Mouse (Mus musculus) adipocyte (in vitro differentiated cells): Measurements from ENCODE around the gene Rbm19.

ENCODE experiments used
- DNase-seq: peaks from one replicate; pipeline ENCODE4 v3.0.0-alpha.2; 2016; ENCODE audit warnings: low spot score

The Rbm19 gene

GRCm38 (mm10) chr5:120204316-120204715 is 88.1 kb downstream of the Rbm19 start:
- no peak for DNase-seq

- DNase-seq = no peak
These were observed 90.2 kb downstream of the Rbm19 start for GRCm38 (mm10) chr5:120206313-120206943.

- no peak for DNase-seq
These were observed 91.2 kb downstream of the Rbm19 start for GRCm38 (mm10) chr5:120207492-120207891.

DNA sequence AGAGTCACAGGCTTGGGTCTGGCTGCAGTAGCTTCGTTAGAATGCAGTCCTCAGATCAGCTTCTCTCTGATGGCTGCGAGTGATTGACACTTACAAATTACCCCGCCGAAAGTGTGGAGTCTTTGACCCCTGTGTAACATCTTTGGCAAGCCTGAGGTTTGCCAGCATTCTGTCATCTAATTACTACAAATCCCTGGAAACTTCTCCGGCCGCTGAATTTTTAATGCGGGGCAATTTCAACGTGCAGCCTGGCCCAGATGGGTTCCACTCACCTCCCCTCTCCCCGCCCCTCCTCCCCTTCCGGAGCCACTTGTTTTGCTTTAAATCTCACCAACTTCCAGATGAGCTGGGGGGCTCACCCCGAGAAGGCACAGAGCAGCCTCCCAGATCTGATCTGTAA is 94.4 kb downstream of the Rbm19 start:
- no peak for DNase-seq

- no peak for DNase-seq
These were observed 94.9 kb downstream of the Rbm19 start for GRCm38 (mm10) chr5:120211182-120211581.

DNA sequence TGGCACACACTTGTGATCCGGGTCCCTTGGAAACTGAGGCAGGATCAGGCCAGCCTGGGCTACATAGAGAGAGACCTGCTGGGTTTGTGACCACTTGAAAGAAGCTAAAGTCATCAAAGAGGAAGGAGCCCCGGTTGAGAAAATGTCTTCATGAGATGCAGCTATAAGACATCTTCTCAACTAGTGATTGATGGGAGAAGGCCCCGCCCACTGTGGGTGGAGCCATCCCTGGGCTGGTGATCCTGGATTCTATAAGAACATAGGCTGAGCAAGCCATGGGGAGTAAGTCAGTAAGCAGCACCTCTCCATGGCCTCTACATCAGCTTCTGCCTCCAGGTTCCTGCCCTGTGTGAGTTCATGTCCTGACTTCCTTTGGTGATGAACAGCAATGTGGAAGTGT is 98.2 kb downstream of the Rbm19 start:
- DNase-seq = no peak

DNA sequence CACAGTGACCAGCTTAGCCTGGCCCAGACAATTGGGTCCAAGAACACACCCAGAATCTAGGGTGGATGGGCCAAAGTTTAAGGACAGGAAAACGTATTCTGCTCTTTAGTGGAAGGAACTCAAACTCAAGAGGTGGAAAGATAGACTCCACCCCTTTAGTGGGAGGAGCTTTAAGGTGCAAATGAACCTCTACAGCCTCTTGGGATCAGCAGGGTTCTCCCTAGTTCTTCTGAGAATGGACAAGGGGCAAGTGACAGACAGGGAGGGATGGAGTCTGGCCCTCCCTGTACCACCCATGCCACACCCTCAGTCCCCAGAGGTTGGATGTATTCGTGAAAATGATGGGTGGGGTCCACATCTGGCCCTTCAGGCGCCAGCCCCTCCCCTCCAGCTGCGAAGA is 105.0 kb downstream of the Rbm19 start:
- DNase-seq = no peak

DNA sequence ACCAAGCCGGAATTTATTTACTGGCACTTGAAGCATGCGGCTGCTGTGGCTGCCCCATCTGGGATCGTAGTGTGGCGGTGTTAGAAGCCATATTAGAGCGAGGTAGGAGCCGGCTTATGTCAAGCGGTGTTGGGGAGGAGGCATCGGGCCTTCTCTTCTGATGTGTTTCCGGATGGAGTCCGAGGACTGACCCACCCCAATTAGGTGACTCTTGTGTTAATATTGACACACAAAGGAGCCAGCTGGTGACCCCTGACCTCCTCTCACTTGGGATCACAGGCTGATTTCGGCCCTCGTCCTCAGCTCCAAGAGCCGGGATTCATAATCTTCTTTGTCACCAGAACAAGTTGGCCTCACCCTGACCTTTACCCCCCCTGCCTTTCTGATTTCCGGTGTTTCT is 109.1 kb downstream of the Rbm19 start:
- DNase-seq = no peak

DNA sequence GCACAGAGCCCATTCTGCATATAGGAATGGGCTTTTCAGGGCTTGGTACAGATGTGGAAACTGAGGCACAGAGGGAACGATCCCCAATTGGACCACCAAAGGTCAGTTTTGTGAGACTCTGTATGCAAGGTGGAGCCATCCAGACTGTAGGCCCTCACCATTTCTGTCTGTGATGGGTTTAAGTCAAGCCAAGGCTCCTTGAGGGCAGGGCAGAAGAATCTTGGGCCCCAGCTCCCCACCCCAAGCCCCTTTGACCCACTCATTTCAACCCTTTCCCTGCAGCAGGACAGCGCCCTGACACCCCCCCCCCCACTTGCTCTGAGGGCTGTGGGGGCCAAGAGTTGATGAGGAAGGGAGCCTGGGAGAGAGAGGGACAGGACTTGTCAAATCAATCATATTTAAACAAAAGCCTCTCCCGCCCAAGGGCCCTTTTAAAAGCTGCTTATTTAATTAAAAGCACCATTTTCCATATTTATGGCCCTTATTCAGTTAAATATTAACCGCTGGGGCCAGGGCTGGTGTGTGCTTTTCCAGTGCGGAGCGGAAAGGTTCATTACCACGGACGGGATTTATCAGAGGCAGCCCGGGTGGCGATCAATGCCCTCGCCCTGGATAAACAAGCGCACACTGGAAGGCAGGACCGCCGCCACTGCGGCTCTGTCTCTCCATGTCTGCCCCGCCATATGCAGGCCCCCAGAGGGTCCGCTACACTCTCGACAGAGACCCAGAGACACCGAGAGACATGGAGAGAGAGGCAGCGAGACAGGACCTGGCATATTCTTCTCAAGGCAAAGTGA is 112.5 kb downstream of the Rbm19 start:
- DNase-seq = no peak

DNA sequence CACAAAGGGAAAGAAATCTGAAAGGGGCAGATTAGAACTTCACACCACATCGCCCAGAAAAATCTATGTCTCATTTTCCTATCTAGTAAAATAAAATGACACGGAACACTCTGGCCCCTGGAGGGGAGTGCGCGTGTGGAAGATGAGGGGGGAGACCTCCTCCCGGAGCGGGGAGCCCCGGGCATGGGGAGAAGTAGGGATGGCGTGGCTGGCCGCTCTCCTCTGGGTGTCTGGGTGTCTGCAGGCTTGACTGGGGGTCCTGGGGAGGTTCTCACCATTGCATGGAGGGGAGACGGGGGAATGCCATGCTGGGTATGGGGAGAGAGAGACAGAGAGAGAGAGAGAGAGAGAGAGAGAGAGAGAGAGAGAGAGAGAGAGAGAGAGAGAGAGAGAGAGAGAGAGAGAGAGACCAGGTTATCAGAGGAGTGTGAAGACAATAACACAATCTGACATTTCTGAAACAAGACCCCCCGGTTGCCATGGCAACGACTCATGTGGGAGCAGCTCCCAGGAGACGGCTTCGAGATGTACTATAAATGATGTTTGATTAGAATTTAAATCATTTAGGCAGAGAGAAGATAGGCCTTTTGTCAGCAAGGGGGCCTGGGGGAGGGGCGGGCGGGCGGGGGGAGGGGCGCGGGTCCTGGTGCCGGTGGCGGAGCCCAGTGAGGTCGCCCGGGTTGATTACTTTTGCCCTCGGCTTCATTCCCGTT is 115.3 kb downstream of the Rbm19 start:
- no peak for DNase-seq

DNA sequence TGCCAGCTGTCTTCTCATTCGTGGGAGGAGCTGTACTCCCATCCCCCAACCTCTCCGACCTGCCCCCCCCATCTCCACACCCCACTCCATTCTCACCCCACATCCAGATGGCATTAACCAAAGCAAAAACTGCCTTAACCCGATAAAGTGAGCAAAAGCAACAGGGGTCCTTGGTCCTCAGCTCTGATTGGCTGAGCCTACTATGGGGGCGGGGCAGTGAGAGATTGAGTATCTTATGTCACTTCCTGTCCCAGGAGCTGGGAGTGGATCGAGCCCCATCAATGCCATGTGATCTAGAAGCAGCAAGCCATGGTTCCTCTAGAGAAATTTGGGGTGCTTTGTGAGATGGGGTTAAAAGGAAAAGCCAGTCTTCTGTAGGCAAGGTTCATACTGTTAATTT is 118.9 kb downstream of the Rbm19 start:
- no peak for DNase-seq

DNA sequence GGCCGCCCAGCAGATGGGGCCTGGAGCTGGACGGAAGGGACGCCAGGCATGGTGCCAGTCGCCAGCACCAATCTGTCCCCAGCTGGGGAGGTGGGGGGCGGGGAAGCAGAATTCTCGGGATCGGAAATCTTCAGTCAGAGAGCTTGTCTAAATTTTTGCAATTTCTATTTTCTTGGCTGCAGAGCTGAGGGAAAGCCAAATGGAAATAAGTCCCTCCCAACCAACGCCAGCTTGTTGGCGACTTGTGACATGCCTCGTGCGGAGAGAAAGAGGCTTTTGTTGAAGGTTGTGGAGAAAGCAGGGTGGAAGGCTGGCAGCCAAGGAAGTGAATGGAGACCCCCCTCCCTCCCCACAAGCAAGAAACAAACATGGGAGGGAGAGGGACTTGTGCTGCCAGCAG is 119.3 kb downstream of the Rbm19 start:
- DNase-seq = no peak

- no peak for DNase-seq
These were observed 123.8 kb downstream of the Rbm19 start for GRCm38 (mm10) chr5:120240071-120240470.

DNA sequence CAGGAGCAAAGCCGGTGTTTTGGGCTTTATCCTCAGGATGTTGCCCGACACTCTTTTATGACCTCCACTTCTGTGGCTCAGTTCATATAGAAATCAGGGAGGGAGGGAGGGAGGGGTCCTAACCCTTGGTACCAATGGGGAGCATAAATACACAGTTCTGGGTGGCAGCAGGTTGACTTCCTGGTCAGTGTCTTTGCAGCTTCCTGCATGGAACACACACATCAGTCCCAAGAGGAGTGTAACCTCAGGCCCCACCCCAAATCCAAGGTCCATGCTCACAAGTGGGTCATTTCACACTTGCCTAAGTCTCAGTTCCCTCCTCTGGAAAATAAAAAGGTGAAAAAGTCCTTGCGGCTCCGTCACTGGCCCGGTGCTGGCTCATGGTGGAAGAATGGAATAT is 129.1 kb downstream of the Rbm19 start:
- DNase-seq = no peak
